ENCODE assay signal across 22 mouse cellular contexts in genomic region chr6:113592637-113593036, GRCm38 (mm10). TPM values are rescaled to one million over a fixed set of nuclear protein-coding genes. Genes with fewer than 3 reads are reported as not detected.
DNase-seq lines count a peak whose midpoint lies in the region; ATAC-seq and TF ChIP-seq lines count a peak whose summit lies in the region.
"Had no signal": no experiment of that assay in that cellular context is flagged by ENCODE, and none has a peak within 500 bp of the region (broad histone marks: within the 10 kb centered on the region; RNA-seq: fewer than 3 reads in every experiment).

No protein-coding gene starts in this region.

- CTCF ChIA-PET in Patski (lab: Charles Lee): interaction anchor here (1.0 to 1.9 kb wide), 3 partner anchors 12 to 46 kb away, joined by 3 to 5 read pairs (median 3); partner anchors contain the start of gene Brk1

- H3K27me3 ChIP-seq in embryonic facial prominence, embryonic 14.5 days (replicated peaks; ENCODE audit: control insufficient read depth, insufficient read depth, low read length): no peaks in the 10 kb centered on the region
- no peaks in the 10 kb centered on the region for H3K27me3 ChIP-seq in embryonic facial prominence, embryonic 10.5 days (replicated peaks; ENCODE audit: low read depth, poor library complexity, severe bottlenecking)
- H3K27me3 ChIP-seq in Patski: no peaks in the 10 kb centered on the region
- H3K27me3 ChIP-seq: CH12.LX had no signal

- POLR2A ChIA-PET in Patski (lab: Charles Lee): no interaction called here

- in situ Hi-C loops in Patski (cut with MboI; ENCODE audit: low pct_unique_long_range_greater_than_20kb): no loop called here

- H3K9ac ChIP-seq in embryonic facial prominence, embryonic 14.5 days (ENCODE audit: low read depth, low read length): no peak overlapping the region

- no peak overlapping the region for H3K4me3 ChIP-seq in embryonic facial prominence, embryonic 14.5 days (ENCODE audit: low read depth, low read length)
- H3K4me3 ChIP-seq in embryonic facial prominence, embryonic 10.5 days: no peak overlapping the region

- H3K4me1 ChIP-seq in embryonic facial prominence, embryonic 14.5 days (ENCODE audit: control insufficient read depth, insufficient read depth, low read length): no peaks in the 10 kb centered on the region
- no peaks in the 10 kb centered on the region for H3K4me1 ChIP-seq in embryonic facial prominence, embryonic 10.5 days

- no peak for TF ChIP-seq CTCF in Patski (IDR thresholded peaks at IDR 0.05)

- no peaks in the 10 kb centered on the region for H3K36me3 ChIP-seq in embryonic facial prominence, embryonic 14.5 days (ENCODE audit: control insufficient read depth, insufficient read depth, low read length)
- H3K36me3 ChIP-seq in embryonic facial prominence, embryonic 10.5 days (replicated peaks): peaks cover 55% of the 10 kb centered on the region

- DNase-seq in embryonic facial prominence, embryonic 14.5 days (ENCODE audit: low spot score): peak; percentile 13
- DNase-seq in embryonic facial prominence, embryonic 10.5 days (ENCODE audit: low spot score): no peak
- peak; percentile 63 for DNase-seq in Patski (ENCODE audit: low read depth, low spot score)
- DNase-seq in fibroblast of lung, adult 2 months (ENCODE audit: low read depth): peak; percentile 28
- no peak for DNase-seq in adrenal gland, postnatal 36 days
- DNase-seq in layer of hippocampus, postnatal 25 days (ENCODE audit: extremely low spot score in 1 of 2, low spot score in 1 of 2): no peak
- DNase-seq: adrenal gland, adult 2 months; adrenal gland, adult 8-10 months; adrenal gland, postnatal 10 days; adrenal gland, postnatal 14 days; adrenal gland, postnatal 25 days; B cell, adult 2 months; cerebellum, adult 11 months; cerebellum, adult 11-12 months; cerebellum, adult 18-20 months; cerebellum, adult 2 months; cerebellum, adult 8-10 months had no signal

- ATAC-seq in embryonic facial prominence, embryonic 14.5 days (ENCODE audit: low read depth): no peak
- peak; percentile 78 for ATAC-seq in Patski
- ATAC-seq: activated CD4-positive, CD25-positive, alpha-beta regulatory T cell, adult 4 months; CD4-positive, CD25-positive, alpha-beta regulatory T cell, adult 4 months had no signal

- H3K27ac ChIP-seq in embryonic facial prominence, embryonic 14.5 days (replicated peaks; ENCODE audit: low read depth, low read length): no peak overlapping the region
- H3K27ac ChIP-seq in embryonic facial prominence, embryonic 10.5 days (replicated peaks): no peak overlapping the region

- WGBS in embryonic facial prominence, embryonic 14.5 days: 89% methylated on average over 2 of the region's 2 CpGs
- 94% methylated on average over 2 of the region's 2 CpGs for WGBS in embryonic facial prominence, embryonic 10.5 days

- no peaks in the 10 kb centered on the region for H3K9me3 ChIP-seq in embryonic facial prominence, embryonic 14.5 days (ENCODE audit: control insufficient read depth, low read length)
- no peaks in the 10 kb centered on the region for H3K9me3 ChIP-seq in embryonic facial prominence, embryonic 10.5 days
- H3K9me3 ChIP-seq: G1E had no signal

- no peak overlapping the region for H3K4me2 ChIP-seq in embryonic facial prominence, embryonic 14.5 days (ENCODE audit: low read depth, low read length)

RNA-seq across cellular contexts. Expression of gene Fancd2os, which starts 7.9 kb away (rescaled TPM):
- not detected in 2 replicates for polyA plus RNA-seq in embryonic facial prominence, embryonic 14.5 days (2014; fragmentation: Nextera tagmentation; extraction: Ambion mirVana)
- polyA plus RNA-seq in embryonic facial prominence, embryonic 10.5 days (2016; fragmentation: Nextera tagmentation; extraction: Ambion mirVana): 0.22 TPM in 1 of 2 replicates, not detected in the other
- not detected for polyA plus RNA-seq in Patski (2021)
- total RNA-seq in adrenal gland, postnatal 36 days (2021): under 1 TPM in 1 of 2 experiments, not detected in 1; 0.40 TPM
- under 1 TPM; 0.20 to 0.80 TPM for total RNA-seq in layer of hippocampus, postnatal 25 days (2021)
- total RNA-seq: adrenal gland, adult 18-20 months; adrenal gland, postnatal 10 days; adrenal gland, postnatal 14 days; CH12.LX had no signal
- polyA plus RNA-seq: activated CD4-positive, CD25-positive, alpha-beta regulatory T cell, adult 4 months; CD4-positive, CD25-positive, alpha-beta regulatory T cell, adult 4 months; cerebellum, adult 2 months; G1E had no signal

RNA-seq across cellular contexts. Expression of gene Brk1, which starts 11.9 kb away (rescaled TPM):
- 233 and 249 TPM in 2 replicates for polyA plus RNA-seq in embryonic facial prominence, embryonic 14.5 days (2014; fragmentation: Nextera tagmentation; extraction: Ambion mirVana)
- polyA plus RNA-seq in embryonic facial prominence, embryonic 10.5 days (2016; fragmentation: Nextera tagmentation; extraction: Ambion mirVana): 200 and 208 TPM in 2 replicates
- 167 TPM for polyA plus RNA-seq in Patski (2021)
- total RNA-seq in adrenal gland, postnatal 36 days (2021): 100 to 1,000 TPM; 164 to 225 TPM
- 100 to 1,000 TPM; 228 to 246 TPM for total RNA-seq in layer of hippocampus, postnatal 25 days (2021)

RNA-seq across cellular contexts. Expression of gene Vhl, which starts 31.1 kb away (rescaled TPM):
- 48.7 and 53.0 TPM in 2 replicates for polyA plus RNA-seq in embryonic facial prominence, embryonic 14.5 days (2014; fragmentation: Nextera tagmentation; extraction: Ambion mirVana)
- 41.9 and 44.8 TPM in 2 replicates for polyA plus RNA-seq in embryonic facial prominence, embryonic 10.5 days (2016; fragmentation: Nextera tagmentation; extraction: Ambion mirVana)
- polyA plus RNA-seq in Patski (2021): 29.5 TPM
- total RNA-seq in adrenal gland, postnatal 36 days (2021): 10 to 100 TPM; 27.1 to 32.8 TPM
- total RNA-seq in layer of hippocampus, postnatal 25 days (2021): 10 to 100 TPM; 47.3 to 52.3 TPM

RNA-seq across cellular contexts. Expression of gene Irak2, which starts 45.6 kb away (rescaled TPM):
- 2.2 and 2.5 TPM in 2 replicates for polyA plus RNA-seq in embryonic facial prominence, embryonic 14.5 days (2014; fragmentation: Nextera tagmentation; extraction: Ambion mirVana)
- 3.8 and 4.5 TPM in 2 replicates for polyA plus RNA-seq in embryonic facial prominence, embryonic 10.5 days (2016; fragmentation: Nextera tagmentation; extraction: Ambion mirVana)
- 34.6 TPM for polyA plus RNA-seq in Patski (2021)
- 10 to 100 TPM; 17.8 to 21.9 TPM for total RNA-seq in adrenal gland, postnatal 36 days (2021)
- total RNA-seq in layer of hippocampus, postnatal 25 days (2021): 10 to 100 TPM; 16.9 to 21.9 TPM

Comparison
In these comparisons a context has a peak if more than half of its experiments do, and no peak if none do; other contexts are left out.
1. DNase-seq: peak in embryonic facial prominence, embryonic 14.5 days (single experiment), Patski (single experiment) and fibroblast of lung, adult 2 months (single experiment); none in embryonic facial prominence, embryonic 10.5 days (single experiment), adrenal gland, postnatal 36 days (0 of 2) and layer of hippocampus, postnatal 25 days (0 of 2).